Mouse (Mus musculus) adrenal gland, postnatal 10 days (tissue): ENCODE measurements around the gene Agk. TPM values are rescaled to one million over a fixed set of nuclear protein-coding genes. Genes with fewer than 3 reads are reported as not detected.

Experiments used
- DNase-seq: peaks from one replicate; pipeline ENCODE4 v3.0.0; 2021; ENCODE audit warnings: mixed read lengths
- long read RNA-seq, 2 experiments: library from polyadenylated mRNA; stranded (forward); transcript quantifications; one replicate each; pipeline ENCODE4 v2.0.0; 2021
- total RNA-seq, 2 experiments: library from RNA; stranded (reverse); gene quantifications; 2 replicates each; pipeline ENCODE4 v1.2.3; 2021

Agk gene
- total RNA-seq: 10 to 100 TPM; 32.3 to 39.3 TPM
- long read RNA-seq, experiment 1, transcript Agk-201 (16 exons, 2,531 nt): major isoform, 50 of 73 reads
- long read RNA-seq, experiment 1, partial matches to known transcripts: 7 of 73 reads
- long read RNA-seq, experiment 1, other reads (novel, unspliced or antisense): 16 of 73 reads
- long read RNA-seq, experiment 2, transcript Agk-201 (16 exons, 2,531 nt): major isoform, 34 of 48 reads
- long read RNA-seq, experiment 2, partial matches to known transcripts: 4 of 48 reads
- long read RNA-seq, experiment 2, other reads (novel, unspliced or antisense): 9 of 48 reads

GRCm38 (mm10) chr6:40324897-40325841, at the start of gene Agk:
TSS of gene Agk (plus strand) at chr6:40325172.
- DNase-seq: peak; percentile 86

GRCm38 (mm10) chr6:40300707-40301106, 24.3 kb upstream of the Agk start:
- no peak for DNase-seq

DNA sequence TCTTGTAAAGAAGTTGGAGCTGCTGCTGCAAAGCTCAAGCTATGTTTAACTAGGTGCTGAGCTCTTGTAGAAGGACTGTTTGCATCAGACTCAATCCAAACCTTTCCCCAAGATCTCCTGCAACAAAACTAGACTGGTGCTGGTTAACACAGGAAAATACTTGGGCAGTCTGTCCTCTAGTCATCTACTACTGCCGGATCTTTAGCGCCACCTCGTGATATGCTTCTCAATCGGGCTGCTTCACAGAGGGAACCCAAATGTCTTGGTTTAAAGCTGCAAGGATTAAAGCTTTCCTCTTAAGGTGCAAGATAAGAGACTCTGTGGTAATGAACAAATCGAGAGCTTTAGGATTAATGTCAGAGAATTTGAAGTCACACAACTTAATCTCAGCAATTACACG, 21.6 kb upstream of the Agk start:
- peak; percentile 67 for DNase-seq

GRCm38 (mm10) chr6:40304972-40305371, 20.0 kb upstream of the Agk start:
- no peak for DNase-seq

- DNase-seq: peak; percentile 9
Measured at GRCm38 (mm10) chr6:40326341-40326740, 1.4 kb downstream of the Agk start.

DNA sequence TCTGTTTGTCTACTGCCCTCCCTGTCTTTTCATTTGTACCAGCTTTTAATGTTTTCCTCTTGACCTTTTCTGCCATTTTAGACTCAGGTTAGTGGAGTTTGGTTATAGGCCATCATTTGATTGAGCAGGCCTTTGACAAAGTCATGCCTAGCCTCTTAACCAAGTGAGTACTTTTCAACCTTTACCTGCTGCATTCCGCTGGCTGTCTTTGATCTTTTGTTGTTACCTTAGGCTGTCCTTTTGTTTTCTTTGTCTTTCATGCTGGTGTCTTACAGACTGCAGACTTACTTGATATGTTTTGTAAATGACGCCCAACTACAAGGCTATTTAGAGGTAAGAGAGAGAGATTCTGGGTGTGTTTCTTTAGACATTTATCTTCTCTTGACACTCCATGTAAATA, 8.5 kb downstream of the Agk start:
- DNase-seq: no peak

DNA sequence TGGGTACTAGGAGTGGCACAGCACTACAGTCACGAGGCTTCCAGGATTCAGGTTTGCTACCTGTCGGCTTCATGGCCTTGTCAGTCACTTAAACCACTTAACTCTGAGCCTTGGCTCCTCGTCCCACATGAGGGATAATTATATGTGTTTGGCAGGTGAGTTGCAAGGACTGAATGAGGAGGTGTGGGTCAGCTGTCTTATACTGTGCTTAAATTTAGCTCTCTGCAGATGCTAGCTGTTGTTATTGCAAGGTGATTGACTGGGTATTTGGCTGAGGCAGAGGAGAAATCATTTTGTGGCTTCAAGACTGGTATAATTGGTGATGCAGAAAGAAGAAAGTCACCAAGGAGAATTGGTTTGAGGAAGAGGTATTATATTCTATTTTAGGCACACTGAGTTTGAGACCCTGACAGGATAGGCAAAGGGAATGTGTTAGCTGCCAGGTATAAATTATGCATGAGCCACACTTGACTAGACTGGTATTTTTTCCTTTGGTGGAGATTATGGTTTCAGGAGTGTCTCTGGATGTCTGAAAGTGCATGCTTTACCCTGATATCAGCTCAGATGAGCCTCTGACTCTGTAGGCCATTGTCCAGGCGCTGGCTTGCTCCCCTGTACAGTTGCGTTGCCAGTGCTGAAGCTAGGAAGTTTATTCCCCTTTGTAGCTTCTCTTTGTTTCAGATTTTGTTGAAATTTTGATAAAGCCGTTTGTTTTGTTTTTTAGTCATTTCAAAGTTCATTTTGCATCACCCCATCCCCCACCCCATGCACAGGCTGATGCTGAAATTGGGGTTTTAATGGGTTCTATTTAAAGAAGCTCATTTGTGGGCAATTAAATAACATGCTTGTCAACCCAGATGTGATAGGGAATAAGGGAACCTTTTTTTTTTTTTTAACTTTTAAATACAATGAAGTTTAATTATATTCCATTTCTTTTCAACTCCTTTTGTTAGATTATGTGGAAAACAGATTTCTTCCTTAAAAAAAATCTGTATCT, 12.1 kb downstream of the Agk start:
- no peak for DNase-seq

DNA sequence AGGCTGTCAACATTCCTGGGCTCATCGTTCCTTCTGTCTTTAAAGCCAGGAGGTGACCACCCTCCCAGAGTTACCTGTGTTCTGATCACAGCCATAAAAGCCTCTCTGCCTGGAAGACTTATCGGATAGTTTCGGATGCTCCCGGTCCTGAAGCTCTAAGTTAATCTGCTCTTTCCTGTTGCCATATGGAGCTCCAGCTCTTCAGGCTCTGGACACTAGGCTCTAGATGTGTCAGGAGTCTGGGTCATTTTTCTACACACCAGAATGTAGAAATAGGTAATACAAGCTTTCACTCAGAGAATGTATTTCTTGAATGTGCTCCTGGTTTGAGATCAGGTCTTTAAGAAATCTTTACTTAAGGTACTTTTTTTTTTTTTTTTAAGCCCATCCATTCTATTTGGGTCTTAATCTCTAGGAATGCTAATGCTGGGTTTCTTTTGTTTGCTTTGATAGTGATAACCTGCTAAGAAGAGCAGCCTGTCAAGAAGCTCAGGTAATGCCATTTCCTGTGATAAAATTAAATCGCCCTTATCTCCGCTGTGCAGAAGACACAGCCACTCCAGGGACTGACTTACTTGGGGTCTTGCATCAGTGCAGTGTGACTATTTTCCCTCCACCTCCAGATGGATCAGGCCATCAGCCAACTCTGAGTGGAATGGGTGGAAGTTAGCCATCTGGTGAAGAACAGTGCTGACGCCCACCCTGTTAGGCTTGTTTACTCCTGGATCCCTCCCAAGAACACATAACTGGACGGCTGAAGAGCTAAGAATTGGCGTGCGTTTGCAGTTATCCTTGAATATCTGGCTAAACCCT, 22.2 kb downstream of the Agk start:
- peak; percentile 8 for DNase-seq

- DNase-seq: no peak
Measured at GRCm38 (mm10) chr6:40347772-40348111, 22.8 kb downstream of the Agk start.

- DNase-seq: no peak
Measured at GRCm38 (mm10) chr6:40350041-40350440, 25.1 kb downstream of the Agk start.

GRCm38 (mm10) chr6:40350856-40351255, 25.9 kb downstream of the Agk start:
- DNase-seq: no peak

- no peak for DNase-seq
Measured at GRCm38 (mm10) chr6:40353360-40353759, 28.4 kb downstream of the Agk start.

DNA sequence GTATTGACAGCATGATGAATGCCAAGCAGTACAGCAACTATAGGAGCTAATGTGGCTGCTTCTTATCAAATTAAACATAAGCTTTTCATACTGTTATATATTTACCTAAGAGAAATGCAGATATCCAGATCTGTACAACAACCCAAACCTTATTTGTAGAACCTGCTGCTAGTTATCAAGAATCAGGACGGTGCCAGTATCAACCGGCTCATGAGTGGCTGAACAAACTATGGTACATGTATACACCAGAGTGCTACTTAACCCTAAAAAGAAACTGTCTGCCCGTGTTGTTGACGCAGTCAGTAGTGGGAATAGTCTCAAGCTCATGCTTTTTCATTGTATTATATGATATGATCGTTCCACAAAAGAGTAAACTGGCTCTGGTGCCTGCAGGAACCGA, 46.1 kb downstream of the Agk start:
- no peak for DNase-seq

DNA sequence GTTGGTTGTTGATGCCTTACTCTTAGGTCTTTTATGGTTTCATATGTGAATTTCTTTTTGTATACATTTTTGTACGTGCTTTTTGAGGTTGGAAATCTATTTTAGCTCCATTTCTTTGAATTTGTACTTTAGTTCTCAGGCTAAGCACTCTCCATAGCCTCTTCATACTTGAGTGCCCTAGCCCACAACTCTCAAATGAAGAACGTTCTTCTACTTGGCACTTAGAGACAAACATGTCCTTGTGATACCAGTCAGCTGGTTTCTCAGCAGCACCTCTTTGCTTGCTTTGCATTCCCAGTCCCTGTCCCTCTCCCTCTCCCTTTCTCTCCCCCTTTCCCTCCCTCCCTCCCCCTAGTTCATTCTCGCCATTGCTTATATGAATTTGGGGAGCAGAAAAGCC, 55.2 kb downstream of the Agk start:
- no peak for DNase-seq

GRCm38 (mm10) chr6:40381908-40382307, 56.9 kb downstream of the Agk start:
- no peak for DNase-seq

GRCm38 (mm10) chr6:40385682-40386081, 60.7 kb downstream of the Agk start:
- DNase-seq: no peak

GRCm38 (mm10) chr6:40388660-40389059, 63.7 kb downstream of the Agk start:
- DNase-seq: no peak

DNA sequence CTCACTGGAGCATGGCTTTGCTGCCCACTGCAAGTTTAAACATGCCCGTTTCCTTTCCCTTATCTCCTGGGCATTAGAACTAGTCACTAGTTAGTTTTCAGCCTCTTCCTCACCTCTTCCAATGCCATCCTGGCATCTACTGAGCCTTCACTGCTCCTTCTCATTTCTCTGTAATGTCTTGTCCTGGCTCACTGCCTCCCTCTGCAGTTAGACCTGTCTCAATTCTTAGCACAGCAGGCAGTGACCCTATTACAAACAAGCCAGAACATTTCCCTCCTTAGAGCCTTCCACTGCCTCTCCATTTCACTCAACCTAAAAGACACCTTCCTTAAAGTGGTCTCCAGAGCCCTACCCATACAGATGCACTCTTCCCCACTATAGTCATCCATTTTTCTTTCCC, 66.0 kb downstream of the Agk start:
- no peak for DNase-seq

- DNase-seq: peak; percentile 76
Measured at GRCm38 (mm10) chr6:40393213-40393612, 68.2 kb downstream of the Agk start.

DNA sequence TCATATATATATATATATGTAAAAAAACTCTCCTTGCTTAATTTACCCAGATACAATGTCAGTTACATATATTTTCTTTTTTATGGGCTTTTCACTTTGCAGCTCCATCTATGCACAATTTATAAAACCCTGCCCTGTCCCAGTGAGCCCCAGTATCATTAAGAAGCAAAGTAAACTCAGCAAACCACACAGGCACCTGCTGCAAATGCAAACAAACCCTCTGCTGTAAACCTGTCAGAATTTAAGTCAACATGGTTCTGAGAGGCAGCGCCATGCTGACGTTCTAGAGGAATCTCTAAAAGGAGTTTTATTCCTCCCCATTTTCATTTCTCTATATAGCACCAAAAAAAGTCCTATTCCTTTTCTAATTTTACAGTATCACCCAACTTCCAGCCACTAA, 77.1 kb downstream of the Agk start:
- DNase-seq: no peak

DNA sequence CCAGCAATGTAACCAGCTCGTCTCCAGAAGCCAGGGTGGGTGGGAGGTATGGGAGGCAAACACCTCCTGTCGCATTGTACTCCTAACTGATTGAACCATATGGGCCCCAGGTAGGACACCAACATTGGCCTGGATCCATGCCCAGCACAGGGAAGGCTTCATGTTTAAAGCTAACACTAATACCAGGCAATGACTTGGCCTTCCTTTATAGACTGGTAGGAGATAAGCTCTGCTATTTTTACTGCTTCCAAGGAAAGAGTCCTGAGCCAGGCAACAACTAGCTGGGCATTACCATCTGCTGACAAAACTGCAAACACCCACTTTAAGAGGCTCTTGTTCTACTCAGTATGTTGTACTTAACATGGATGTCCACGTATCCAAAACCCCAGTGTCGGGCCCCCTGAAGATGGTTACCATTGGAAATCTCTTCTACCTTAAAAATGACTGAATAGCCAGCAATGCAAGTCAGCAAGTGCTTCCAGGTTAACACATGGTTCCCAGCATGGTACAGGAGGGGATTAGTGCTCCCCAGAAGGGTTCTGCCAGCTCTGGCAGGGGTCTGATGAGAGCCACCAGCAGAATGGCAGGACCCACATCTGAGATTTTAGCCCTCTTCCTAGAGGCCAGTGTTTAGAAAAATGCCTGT, 78.8 kb downstream of the Agk start:
- no peak for DNase-seq
